Mouse (Mus musculus) gastrocnemius, postnatal 14 days (tissue): Measurements from ENCODE around the gene Cfl1. TPM values are rescaled to one million over a fixed set of nuclear protein-coding genes. Genes with fewer than 3 reads are reported as not detected.

Experiments used
- DNase-seq: peaks from one replicate; pipeline ENCODE4 v3.0.0; 2021; ENCODE audit warnings: mixed read lengths
- intact Hi-C: fragments of 180-260 bp; cut with DNase I; formaldehyde crosslinking; loops from one replicate; pipeline ENCODE4 v1.15.1; 2025; ENCODE audit warnings: low total_unique reads
- total RNA-seq, 2 experiments: library from RNA; stranded (reverse); gene quantifications; 2 replicates each; pipeline ENCODE4 v1.2.3; 2021

The Cfl1 gene
- total RNA-seq, 2 experiments from 2014 or later, result 172 to 240 TPM

- intact Hi-C loops, result no loop called here
- no peak for DNase-seq
Measured at GRCm38 (mm10) chr19:5515840-5516777, 25.9 kb downstream of the Cfl1 start.

GRCm38 (mm10) chr19:5516906-5517505, 26.8 kb downstream of the Cfl1 start:
- DNase-seq, result no peak
- intact Hi-C loops, result no loop called here

- intact Hi-C loops, result no loop called here
- DNase-seq, result no peak
Measured at GRCm38 (mm10) chr19:5518721-5519120, 28.5 kb downstream of the Cfl1 start.

DNA sequence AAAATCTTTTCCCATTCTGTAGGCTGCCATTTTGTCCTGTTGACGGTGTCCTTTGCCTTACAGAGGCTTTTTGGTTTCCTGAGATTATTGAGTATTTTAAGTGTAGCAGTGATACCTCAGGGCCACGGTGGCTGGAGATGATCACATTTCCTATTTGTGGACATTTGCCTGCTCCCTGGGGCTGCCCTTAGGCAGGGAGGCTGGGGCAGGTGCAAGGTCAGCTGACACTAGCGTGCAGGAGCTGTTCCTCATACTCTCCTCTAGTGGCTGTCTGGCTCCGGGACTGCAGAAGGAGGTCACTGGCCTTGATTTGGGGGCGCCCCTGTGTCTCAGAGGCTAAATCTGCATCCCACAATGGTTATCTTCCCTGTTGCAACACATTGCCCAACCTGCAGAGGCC, 34.9 kb downstream of the Cfl1 start:
- no peak for DNase-seq
- intact Hi-C loops, result no loop called here

- DNase-seq, result peak; percentile 96
- intact Hi-C loops, result loop anchor here (2.0 kb wide), 1 partner anchor 35 kb away; no protein-coding TSS in a partner anchor
Measured at GRCm38 (mm10) chr19:5529325-5530137, 39.3 kb downstream of the Cfl1 start.

DNA sequence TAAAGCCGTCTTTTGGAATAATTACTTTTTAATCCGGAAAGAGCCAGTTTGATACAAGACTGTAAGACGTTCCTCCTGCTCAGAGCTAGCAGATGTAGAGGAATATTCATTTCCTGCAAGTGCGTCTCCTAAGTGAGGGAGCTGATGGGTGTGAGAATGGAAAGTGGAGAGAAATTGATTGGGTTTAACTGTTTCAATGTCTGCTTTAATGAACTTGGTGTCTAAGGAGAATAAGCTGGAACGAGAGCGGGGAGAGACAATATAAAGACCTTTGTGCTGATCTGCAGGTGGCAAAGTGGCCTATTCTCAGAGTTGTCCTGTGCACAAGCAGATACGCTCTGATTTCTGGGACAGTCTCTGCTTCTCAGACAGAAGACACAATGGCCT, 39.9 kb downstream of the Cfl1 start:
- intact Hi-C loops, result no loop called here
- DNase-seq, result no peak

DNA sequence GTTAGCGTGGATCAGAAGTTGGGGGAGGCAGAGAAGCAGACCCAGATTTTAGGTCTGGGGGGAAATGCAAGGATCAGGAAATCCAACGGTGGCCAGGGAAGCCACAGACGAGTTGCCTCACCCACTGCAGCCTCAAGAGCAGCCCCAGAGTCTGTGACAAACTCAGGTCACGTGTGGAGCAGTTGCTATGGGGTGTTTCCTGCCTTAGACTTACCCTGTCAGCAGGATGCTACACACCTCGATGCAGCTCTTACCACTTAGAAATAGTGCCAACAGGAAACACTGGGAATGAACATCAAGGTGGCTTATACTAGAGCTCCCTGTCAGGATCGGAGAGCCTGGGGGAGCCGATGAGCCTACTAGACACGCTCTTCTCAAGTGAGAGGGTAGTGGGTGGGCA, 42.3 kb downstream of the Cfl1 start:
- intact Hi-C loops, result no loop called here
- no peak for DNase-seq

- DNase-seq, result no peak
- intact Hi-C loops, result no loop called here
Measured at GRCm38 (mm10) chr19:5538786-5539185, 48.5 kb downstream of the Cfl1 start.

DNA sequence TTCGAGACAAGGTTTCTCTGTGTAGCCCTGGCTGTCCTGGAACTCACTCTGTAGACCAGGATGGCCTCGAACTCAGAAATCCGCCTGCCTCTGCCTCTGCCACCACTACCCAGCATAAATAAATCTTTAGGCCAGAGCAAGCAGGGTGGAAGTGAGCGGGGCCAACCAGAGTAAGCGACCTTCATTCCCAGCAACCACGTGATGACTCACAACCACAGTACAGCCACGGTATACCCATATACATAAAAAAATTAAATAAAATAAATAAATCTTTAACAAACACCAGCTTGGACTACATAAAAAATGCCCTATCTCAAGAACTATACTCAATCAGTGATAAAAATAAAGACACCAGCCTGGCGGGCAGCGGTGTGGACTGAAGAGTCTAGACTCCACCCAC, 53.1 kb downstream of the Cfl1 start:
- no peak for DNase-seq
- intact Hi-C loops, result no loop called here

DNA sequence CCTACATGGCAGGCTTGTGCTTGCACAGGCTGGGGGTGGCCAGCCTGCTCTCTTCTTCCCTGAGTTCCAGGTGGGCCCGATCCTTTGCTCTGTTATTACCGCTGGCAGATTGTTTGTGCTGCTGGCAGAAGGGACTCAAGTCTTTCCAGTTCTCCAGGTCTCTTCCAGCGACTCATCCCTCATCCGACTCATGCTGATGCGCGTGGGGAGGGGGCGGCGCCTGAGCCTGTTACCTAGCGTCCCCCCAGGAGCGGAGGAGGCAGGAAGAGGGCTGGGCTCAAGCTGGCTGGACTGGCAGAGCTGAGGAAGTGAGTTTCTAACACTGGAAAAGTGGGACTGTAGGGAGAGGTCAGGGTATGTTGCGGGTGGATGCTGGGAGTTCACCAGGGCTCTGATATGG, 53.8 kb downstream of the Cfl1 start:
- no peak for DNase-seq
- intact Hi-C loops, result no loop called here

Other genes starting within 250 kb of the Cfl1 start
- 1 to 10 TPM; 6.7 to 7.7 TPM for gene Pacs1, start 217.3 kb upstream of the Cfl1 start, total RNA-seq
- gene Sf3b2, start 195.0 kb upstream of the Cfl1 start, total RNA-seq, result 10 to 100 TPM; 72.1 to 72.6 TPM
- under 1 TPM in 1 of 2 experiments, not detected in 1; 0.16 TPM for gene Gal3st3, start 192.1 kb upstream of the Cfl1 start, total RNA-seq
- not detected for gene Catsper1, start 154.7 kb upstream of the Cfl1 start, total RNA-seq
- 1 to 10 TPM; 7.1 to 7.4 TPM for gene Cst6, start 140.9 kb upstream of the Cfl1 start, total RNA-seq
- 10 to 100 TPM; 11.4 to 13.1 TPM for gene Eif1ad, start 123.7 kb upstream of the Cfl1 start, total RNA-seq
- gene Banf1, start 123.3 kb upstream of the Cfl1 start, total RNA-seq, result 100 to 1,000 TPM; 123 to 126 TPM
- gene Sart1, start 101.8 kb upstream of the Cfl1 start, total RNA-seq, result 10 to 100 TPM; 28.0 to 39.0 TPM
- gene Tsga10ip, start 87.9 kb upstream of the Cfl1 start, total RNA-seq, result under 1 TPM; 0.58 to 0.70 TPM
- gene Drap1, start 65.5 kb upstream of the Cfl1 start, total RNA-seq, result 100 to 1,000 TPM; 550 to 558 TPM
- 10 to 100 TPM; 45.1 to 48.4 TPM for gene AI837181, start 65.3 kb upstream of the Cfl1 start, total RNA-seq
- gene Fosl1, start 42.9 kb upstream of the Cfl1 start, total RNA-seq, result not detected
- 1 to 10 TPM; 6.4 to 7.2 TPM for gene Ccdc85b, start 32.6 kb upstream of the Cfl1 start, total RNA-seq
- gene Fibp, start 29.8 kb upstream of the Cfl1 start, total RNA-seq, result 10 to 100 TPM; 42.0 to 44.8 TPM
- gene Ctsw, start 21.9 kb upstream of the Cfl1 start, total RNA-seq, result not detected
- 10 to 100 TPM; 14.8 to 21.3 TPM for gene Efemp2, start 16.5 kb upstream of the Cfl1 start, total RNA-seq
- 10 to 100 TPM; 23.5 to 27.0 TPM for gene Mus81, start 2.1 kb upstream of the Cfl1 start, total RNA-seq
- gene 1700020D05Rik, start 13.3 kb downstream of the Cfl1 start, total RNA-seq, result under 1 TPM; 0.41 to 0.82 TPM
- 1 to 10 TPM; 5.7 to 6.5 TPM for gene Snx32, start 20.1 kb downstream of the Cfl1 start, total RNA-seq
- gene Ovol1, start 70.2 kb downstream of the Cfl1 start, total RNA-seq, result not detected
- 1 to 10 TPM; 1.8 to 2.4 TPM for gene Ap5b1, start 77.6 kb downstream of the Cfl1 start, total RNA-seq
- 10 to 100 TPM; 39.1 to 46.1 TPM for gene Rnaseh2c, start 111.4 kb downstream of the Cfl1 start, total RNA-seq
- 10 to 100 TPM; 22.0 to 25.9 TPM for gene Kat5, start 119.8 kb downstream of the Cfl1 start, total RNA-seq
- gene Rela, start 147.0 kb downstream of the Cfl1 start, total RNA-seq, result 10 to 100 TPM; 17.1 to 21.9 TPM
- gene Sipa1, start 173.3 kb downstream of the Cfl1 start, total RNA-seq, result 10 to 100 TPM; 19.3 to 22.4 TPM
- 10 to 100 TPM; 16.7 TPM for gene Map3k11, start 198.3 kb downstream of the Cfl1 start, total RNA-seq
- 10 to 100 TPM; 15.3 to 17.6 TPM for gene Pcnx3, start 198.5 kb downstream of the Cfl1 start, total RNA-seq
- not detected for gene Kcnk7, start 213.9 kb downstream of the Cfl1 start, total RNA-seq
- 100 to 1,000 TPM; 246 to 269 TPM for gene Ehbp1l1, start 235.9 kb downstream of the Cfl1 start, total RNA-seq
- 10 to 100 TPM; 29.6 to 32.9 TPM for gene Fam89b, start 239.2 kb downstream of the Cfl1 start, total RNA-seq